Mouse (Mus musculus): Measurements from ENCODE around the gene Fzd2.

GRCm38 (mm10) chr11:102609483-102609882 is 5.3 kb downstream of the Fzd2 start:
- no peak for TF ChIP-seq ZNF384 (IDR thresholded peaks at IDR 0.05; ENCODE audit: low read depth, low read length)
- no peak for TF ChIP-seq TBP (IDR thresholded peaks at IDR 0.05; ENCODE audit: low read depth, low read length)
- TF ChIP-seq MAZ (IDR thresholded peaks at IDR 0.05; ENCODE audit: low read depth, low read length) = no peak
- TF ChIP-seq USF2 (IDR thresholded peaks at IDR 0.05; ENCODE audit: borderline replicate concordance in 1 of 2, insufficient read depth in 1 of 2, low read depth in 1 of 2, low read length in 2 of 2) = no peak
- no peak for TF ChIP-seq CTCF (IDR thresholded peaks at IDR 0.05 in 2 of 3, conservative IDR thresholded peaks at IDR 0.05 in 1 of 3; ENCODE audit: control insufficient read depth in 1 of 3, insufficient read depth in 1 of 3, low read depth in 2 of 3, low read length in 3 of 3, poor library complexity in 1 of 3, severe bottlenecking in 1 of 3)
- TF ChIP-seq ZMIZ1 (IDR thresholded peaks at IDR 0.05; ENCODE audit: low read depth, low read length) = no peak
- TF ChIP-seq JUND (IDR thresholded peaks at IDR 0.05; ENCODE audit: low read depth, low read length) = no peak
- no peak for TF ChIP-seq GABPA (IDR thresholded peaks at IDR 0.05; ENCODE audit: low read depth, low read length)
- no peak for TF ChIP-seq TAL1 (IDR thresholded peaks at IDR 0.05; ENCODE audit: low read length)
- no peak for TF ChIP-seq USF1 (IDR thresholded peaks at IDR 0.05; ENCODE audit: low read depth, low read length)
- TF ChIP-seq BHLHE40 (IDR thresholded peaks at IDR 0.05; ENCODE audit: borderline replicate concordance, low read depth, low read length) = no peak

Measured in MEL (cell line).